ENCODE assay signal across 22 mouse cellular contexts in genomic region chr14:77577481-77578251, GRCm38 (mm10).
DNase-seq lines count a peak whose midpoint lies in the region; ATAC-seq lines count a peak whose summit lies in the region.
"Had no signal": no experiment of that assay in that cellular context is flagged by ENCODE, and none has a peak within 500 bp of the region (broad histone marks: within the 10 kb centered on the region; RNA-seq: fewer than 3 reads in every experiment).

No protein-coding gene starts in this region.

- no peak for DNase-seq in forebrain, embryonic 10.5 days (ENCODE audit: extremely low spot score, low spot score)
- peak; percentile 42 to 47 for DNase-seq in layer of hippocampus, postnatal 10 days (ENCODE audit: low spot score in 2 of 2)
- DNase-seq in layer of hippocampus, postnatal 25 days (ENCODE audit: extremely low spot score in 1 of 2, low spot score in 1 of 2) = no peak
- no peak for DNase-seq in midbrain, embryonic 14.5 days
- DNase-seq in right cerebral cortex, postnatal 10 days (ENCODE audit: low spot score in 2 of 2) = peak; percentile 39 to 44
- no peak for DNase-seq in kidney, postnatal 36 days
- DNase-seq: adrenal gland, postnatal 36 days; B cell, adult 2 months; cerebellum, adult 8-10 months; heart, postnatal 10 days; liver, postnatal 0 days; lung, postnatal 10 days; thymus, postnatal 4 days had no signal

- no peak for ATAC-seq in forebrain, embryonic 15.5 days (replicated peaks)
- ATAC-seq in midbrain, embryonic 15.5 days (replicated peaks) = no peak
- ATAC-seq in midbrain, embryonic 14.5 days (ENCODE audit: low FRiP score, low TSS enrichment) = no peak
- ATAC-seq: intestine, postnatal 0 days; liver, postnatal 0 days had no signal

- no peaks in the 10 kb centered on the region for H3K27me3 ChIP-seq in forebrain, embryonic 15.5 days
- H3K27me3 ChIP-seq in forebrain, embryonic 10.5 days (ENCODE audit: poor library complexity, severe bottlenecking) = peaks cover 7% of the 10 kb centered on the region; the same call in 1 of the 2 replicates
- no peaks in the 10 kb centered on the region for H3K27me3 ChIP-seq in midbrain, embryonic 15.5 days (replicated peaks)
- H3K27me3 ChIP-seq in midbrain, embryonic 14.5 days (ENCODE audit: control insufficient read depth, insufficient read depth, low read length) = no peaks in the 10 kb centered on the region
- H3K27me3 ChIP-seq: embryonic facial prominence, embryonic 12.5 days; kidney, embryonic 15.5 days; neural tube, embryonic 15.5 days had no signal

- peak overlapping the region; percentile 82 for H3K27ac ChIP-seq in forebrain, embryonic 15.5 days (replicated peaks)
- no peak overlapping the region for H3K27ac ChIP-seq in forebrain, embryonic 10.5 days
- 0 out of 2 replicates have a peak overlapping the region, but pooled peaks have one; percentile 71 for H3K27ac ChIP-seq in midbrain, embryonic 15.5 days
- H3K27ac ChIP-seq in midbrain, embryonic 14.5 days (replicated peaks; ENCODE audit: low read depth, low read length) = no peak overlapping the region
- H3K27ac ChIP-seq: embryonic facial prominence, embryonic 12.5 days; heart, embryonic 10.5 days; kidney, embryonic 15.5 days had no signal

- WGBS in forebrain, embryonic 15.5 days = 72% methylated on average over 18 of the region's 18 CpGs
- WGBS in forebrain, embryonic 10.5 days = 93% methylated on average over 18 of the region's 18 CpGs
- WGBS in midbrain, embryonic 15.5 days = 80% methylated on average over 18 of the region's 18 CpGs
- 85% methylated on average over 18 of the region's 18 CpGs for WGBS in midbrain, embryonic 14.5 days

- H3K36me3 ChIP-seq in forebrain, embryonic 15.5 days = no peaks in the 10 kb centered on the region
- H3K36me3 ChIP-seq in forebrain, embryonic 10.5 days (replicated peaks) = no peaks in the 10 kb centered on the region
- no peaks in the 10 kb centered on the region for H3K36me3 ChIP-seq in midbrain, embryonic 15.5 days (replicated peaks)
- no peaks in the 10 kb centered on the region for H3K36me3 ChIP-seq in midbrain, embryonic 14.5 days (ENCODE audit: control insufficient read depth, insufficient read depth, low read length)
- H3K36me3 ChIP-seq: embryonic facial prominence, embryonic 12.5 days; heart, embryonic 10.5 days; kidney, embryonic 15.5 days; neural tube, embryonic 15.5 days had no signal

- H3K4me1 ChIP-seq in forebrain, embryonic 15.5 days = peaks cover 51% of the 10 kb centered on the region
- peaks cover 58% of the 10 kb centered on the region for H3K4me1 ChIP-seq in forebrain, embryonic 10.5 days
- H3K4me1 ChIP-seq in midbrain, embryonic 15.5 days = peaks cover 15% of the 10 kb centered on the region
- H3K4me1 ChIP-seq in midbrain, embryonic 14.5 days (ENCODE audit: control insufficient read depth, insufficient read depth, low read length) = peaks cover 19% of the 10 kb centered on the region

- no peaks in the 10 kb centered on the region for H3K9me3 ChIP-seq in forebrain, embryonic 15.5 days
- no peaks in the 10 kb centered on the region for H3K9me3 ChIP-seq in forebrain, embryonic 10.5 days
- no peaks in the 10 kb centered on the region for H3K9me3 ChIP-seq in midbrain, embryonic 15.5 days
- no peaks in the 10 kb centered on the region for H3K9me3 ChIP-seq in midbrain, embryonic 14.5 days (ENCODE audit: control insufficient read depth, low read length)
- H3K9me3 ChIP-seq: embryonic facial prominence, embryonic 12.5 days; heart, embryonic 10.5 days; kidney, embryonic 15.5 days; neural tube, embryonic 15.5 days had no signal

- no peak overlapping the region for H3K9ac ChIP-seq in forebrain, embryonic 15.5 days (replicated peaks)
- H3K9ac ChIP-seq in midbrain, embryonic 15.5 days = no peak overlapping the region
- H3K9ac ChIP-seq in midbrain, embryonic 14.5 days (replicated peaks; ENCODE audit: low read length) = no peak overlapping the region
- H3K9ac ChIP-seq: embryonic facial prominence, embryonic 12.5 days; hindbrain, embryonic 14.5 days; kidney, embryonic 15.5 days; liver, postnatal 0 days; neural tube, embryonic 15.5 days had no signal

- H3K4me3 ChIP-seq in forebrain, embryonic 15.5 days = no peak overlapping the region
- no peak overlapping the region for H3K4me3 ChIP-seq in forebrain, embryonic 10.5 days
- H3K4me3 ChIP-seq in midbrain, embryonic 15.5 days = no peak overlapping the region
- H3K4me3 ChIP-seq in midbrain, embryonic 14.5 days (replicated peaks; ENCODE audit: low read depth, low read length) = no peak overlapping the region
- H3K4me3 ChIP-seq: embryonic facial prominence, embryonic 12.5 days; erythroblast, embryonic 14.5 days; heart, embryonic 10.5 days; kidney, embryonic 15.5 days; neural tube, embryonic 15.5 days had no signal

- H3K4me2 ChIP-seq in forebrain, embryonic 15.5 days (replicated peaks) = no peak overlapping the region
- no peak overlapping the region for H3K4me2 ChIP-seq in midbrain, embryonic 15.5 days
- no peak overlapping the region for H3K4me2 ChIP-seq in midbrain, embryonic 14.5 days (ENCODE audit: low read length)
- H3K4me2 ChIP-seq: embryonic facial prominence, embryonic 12.5 days; hindbrain, embryonic 14.5 days; kidney, embryonic 15.5 days; neural tube, embryonic 15.5 days had no signal

Comparison
In these comparisons a context has a peak if more than half of its experiments do, and no peak if none do; other contexts are left out.
1. H3K27ac ChIP-seq: peak in forebrain, embryonic 15.5 days (single experiment) and midbrain, embryonic 15.5 days (single experiment); none in forebrain, embryonic 10.5 days (single experiment) and midbrain, embryonic 14.5 days (single experiment).
2. DNase-seq: peak in layer of hippocampus, postnatal 10 days (2 of 2) and right cerebral cortex, postnatal 10 days (2 of 2); none in forebrain, embryonic 10.5 days (single experiment), layer of hippocampus, postnatal 25 days (0 of 2), midbrain, embryonic 14.5 days (single experiment) and kidney, postnatal 36 days (0 of 2).